Mouse (Mus musculus): ENCODE measurements around the gene Agps.

DNA sequence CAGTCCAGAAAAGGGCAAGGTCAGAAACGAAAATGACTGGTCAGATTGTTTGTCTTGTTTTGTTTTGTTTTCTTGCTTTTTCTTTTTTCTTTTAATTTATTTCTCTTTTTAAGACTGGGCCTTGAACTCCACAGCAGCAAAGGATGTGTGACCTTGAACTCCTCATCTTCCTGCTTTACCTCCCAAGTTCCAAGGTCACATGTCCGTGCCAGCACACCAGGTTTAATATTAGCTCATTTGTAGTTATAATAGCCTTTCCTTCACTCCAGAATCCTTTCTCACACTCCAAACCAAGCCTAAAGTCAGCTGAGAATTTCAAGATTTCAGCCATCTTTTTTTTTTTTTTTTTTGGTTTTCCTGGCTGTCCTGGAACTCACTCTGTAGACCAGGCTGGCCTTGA is 35.8 kb upstream of the Agps start:
- no peak for TF ChIP-seq CTCF (IDR thresholded peaks at IDR 0.05; ENCODE audit: extremely low read depth, insufficient read length, insufficient replicate concordance, low read depth, low read length)
- TF ChIP-seq POLR2A (IDR thresholded peaks at IDR 0.05; ENCODE audit: low read depth, low read length) = no peak
